Mouse (Mus musculus): ENCODE measurements around the gene Camsap1.

Gene Camsap1

DNA sequence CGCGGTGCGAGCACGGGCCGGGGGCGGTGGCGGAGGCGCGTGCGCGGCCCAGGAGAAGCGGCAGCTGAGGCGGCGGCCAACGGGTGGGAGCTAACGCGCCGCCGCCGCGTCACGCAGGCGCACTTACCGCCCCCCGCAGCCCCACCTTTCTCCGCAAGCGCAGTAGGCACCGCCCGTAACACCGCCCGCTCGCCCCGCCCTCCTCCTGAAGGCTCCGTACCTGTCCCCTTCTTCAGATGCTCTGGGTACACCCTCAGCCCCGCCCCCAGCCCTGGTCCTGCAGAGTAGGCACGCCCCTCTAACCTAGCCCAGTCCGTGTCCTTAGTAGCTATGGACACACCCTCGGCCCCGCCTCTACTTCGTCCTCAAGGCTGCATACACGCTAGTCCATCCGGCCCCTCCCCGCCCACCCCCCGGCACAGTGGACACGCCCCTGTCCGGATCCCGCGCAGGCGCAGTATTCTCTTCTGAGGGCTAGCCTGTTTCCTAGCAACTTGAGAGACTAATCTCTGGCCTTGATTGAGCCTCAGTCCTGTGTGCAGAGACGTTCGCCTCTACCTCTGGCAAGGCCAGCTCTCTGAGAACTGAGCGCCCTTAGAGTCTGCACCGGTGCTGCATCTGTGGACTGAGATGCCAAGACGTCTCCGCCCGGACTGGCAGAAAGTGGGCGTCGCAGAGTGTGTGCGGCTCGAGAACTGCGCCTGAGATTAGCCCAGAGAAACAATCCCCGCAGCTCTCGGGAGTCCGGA lies at the start of gene Camsap1:
TSS of gene Camsap1 (minus strand) at position 124 of the 749 bp plus-strand sequence.
- peak; percentile 99 for DNase-seq (ENCODE audit: extremely low read depth, insufficient read length, low spot score)

DNA sequence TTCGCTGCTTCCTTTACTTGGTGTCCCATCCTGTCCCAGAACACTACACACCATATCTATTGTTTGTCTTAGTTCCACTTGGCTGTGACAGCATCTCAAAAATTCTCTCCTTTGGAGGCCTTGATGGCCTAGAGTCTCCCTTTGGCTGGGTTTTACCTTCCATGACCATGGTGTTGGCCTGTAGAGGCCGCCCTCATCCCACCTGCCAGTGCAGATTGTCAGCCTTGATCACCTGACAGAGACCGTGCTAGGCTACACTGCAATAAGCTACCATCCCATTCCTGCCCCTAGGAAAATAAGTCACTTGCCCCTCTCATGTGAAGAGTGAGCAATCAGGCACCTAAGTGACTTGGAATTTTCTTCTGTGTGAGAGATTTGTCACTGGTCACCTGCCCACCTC lies 47.2 kb upstream of the Camsap1 start:
- DNase-seq (ENCODE audit: extremely low read depth, insufficient read length, low spot score): no peak

GRCm38 (mm10) chr2:26024138-26025075 lies 41.3 kb upstream of the Camsap1 start:
- no peak for DNase-seq (ENCODE audit: extremely low read depth, insufficient read length, low spot score)

GRCm38 (mm10) chr2:26022626-26023025 lies 39.5 kb upstream of the Camsap1 start:
- no peak for DNase-seq (ENCODE audit: extremely low read depth, insufficient read length, low spot score)

GRCm38 (mm10) chr2:26022258-26022565 lies 39.1 kb upstream of the Camsap1 start:
- DNase-seq (ENCODE audit: extremely low read depth, insufficient read length, low spot score): no peak

GRCm38 (mm10) chr2:26021561-26022257 lies 38.6 kb upstream of the Camsap1 start, which contains the start of gene Ubac1:
Gene Ubac1, minus strand, starts transcription at chr2:26021747.
- peak; percentile 97 for DNase-seq (ENCODE audit: extremely low read depth, insufficient read length, low spot score)

DNA sequence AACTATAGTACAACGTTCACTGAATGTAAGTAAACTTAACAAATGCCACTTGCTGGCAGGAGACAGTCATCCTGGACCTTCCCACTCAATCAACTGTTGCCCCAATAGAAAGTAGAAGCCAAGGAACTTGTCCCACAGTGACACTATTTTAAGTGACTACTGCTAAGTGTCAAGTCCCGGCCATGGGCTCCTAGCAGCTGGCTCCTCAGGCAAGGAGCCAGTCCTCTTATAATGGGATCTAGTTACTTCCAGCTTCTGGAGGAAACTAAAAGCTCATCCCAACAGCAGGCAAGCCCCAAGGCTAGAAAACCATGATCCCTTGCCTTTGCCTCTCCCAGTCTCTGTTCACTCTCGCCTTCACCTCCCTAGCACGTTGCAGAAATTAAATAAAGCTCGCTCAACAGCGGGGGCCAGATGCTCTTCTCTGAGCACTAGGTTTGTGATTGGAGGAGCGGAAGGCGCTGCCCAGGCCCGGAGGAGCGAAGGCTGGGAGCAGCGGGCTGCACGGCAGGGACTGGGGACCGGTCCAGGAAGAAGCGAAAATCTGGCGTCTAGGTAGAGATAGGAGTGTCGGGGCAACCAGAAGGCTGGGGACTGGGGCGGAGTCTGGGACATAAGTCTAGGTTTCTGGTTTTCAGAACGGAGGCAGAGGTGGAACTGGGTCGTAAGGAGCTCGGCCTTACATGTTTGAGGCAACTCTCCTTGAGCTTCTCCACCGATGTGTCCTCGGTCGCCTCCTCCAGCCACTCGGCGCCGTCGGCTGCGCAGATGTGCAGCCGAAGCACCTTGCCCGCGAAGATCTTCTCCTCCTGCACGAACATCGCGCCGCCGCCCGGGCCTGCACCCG lies 37.9 kb upstream of the Camsap1 start:
- no peak for DNase-seq (ENCODE audit: extremely low read depth, insufficient read length, low spot score)

DNA sequence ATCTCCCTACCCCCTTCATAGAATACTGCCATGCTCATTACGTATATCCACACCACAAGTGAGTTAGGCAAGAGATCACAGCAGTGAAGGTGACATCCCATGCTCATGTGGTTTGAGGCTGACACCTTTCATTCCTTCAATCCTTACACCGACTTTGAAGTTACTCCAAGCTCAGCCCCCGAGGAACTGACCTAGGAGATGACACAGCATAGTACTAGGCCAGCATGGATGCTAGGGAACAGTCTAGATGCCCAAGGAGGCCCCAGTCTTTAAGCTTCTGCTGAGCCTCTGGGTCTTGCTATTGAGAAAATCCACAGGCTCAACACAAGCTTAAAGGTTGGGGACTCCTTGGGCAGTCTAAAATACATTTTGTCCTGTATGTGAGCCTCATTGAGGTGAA lies 36.8 kb upstream of the Camsap1 start:
- DNase-seq (ENCODE audit: extremely low read depth, insufficient read length, low spot score): no peak

DNA sequence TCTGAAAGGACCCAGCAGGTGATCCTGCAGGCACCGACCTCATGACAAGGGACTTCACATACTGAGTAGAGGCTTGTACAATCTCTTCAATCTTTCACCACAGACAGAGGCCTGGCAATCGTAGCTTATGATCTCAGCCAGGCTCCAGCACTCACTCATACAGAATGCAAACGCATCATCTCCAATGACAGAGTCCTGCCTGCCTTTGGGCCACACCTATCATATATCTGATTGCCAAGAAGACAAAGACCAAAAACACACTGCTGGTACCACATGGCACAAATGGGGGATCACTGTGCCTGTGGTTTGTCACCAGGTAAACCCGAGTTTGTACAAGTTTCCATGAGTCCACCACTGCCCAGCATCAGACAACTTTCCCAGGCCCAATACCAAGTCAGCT lies 34.2 kb upstream of the Camsap1 start:
- no peak for DNase-seq (ENCODE audit: extremely low read depth, insufficient read length, low spot score)

DNA sequence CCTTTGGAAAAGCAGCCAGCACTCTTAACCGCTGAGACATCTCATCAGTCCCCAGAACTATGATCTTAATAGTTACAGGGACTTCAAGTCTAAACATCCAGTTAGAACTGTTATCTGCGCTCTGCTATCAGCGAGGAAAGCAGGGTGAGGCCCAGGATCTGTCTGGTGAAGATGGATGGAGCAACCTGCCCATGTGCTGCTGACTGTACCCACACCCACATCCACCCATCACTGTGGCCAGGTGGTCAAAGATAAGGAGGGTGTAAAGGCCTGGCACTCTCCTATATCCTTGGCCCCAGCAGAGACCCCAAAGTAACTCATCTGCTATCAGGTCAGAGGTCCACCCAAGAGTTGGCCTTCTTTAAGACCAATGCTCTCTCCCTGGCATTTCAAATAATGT lies 30.6 kb upstream of the Camsap1 start:
- no peak for DNase-seq (ENCODE audit: extremely low read depth, insufficient read length, low spot score)

- no peak for DNase-seq (ENCODE audit: extremely low read depth, insufficient read length, low spot score)
These were observed 28.3 kb upstream of the Camsap1 start for GRCm38 (mm10) chr2:26011420-26011819.

- DNase-seq (ENCODE audit: extremely low read depth, insufficient read length, low spot score): no peak
These were observed 18.9 kb upstream of the Camsap1 start for GRCm38 (mm10) chr2:26002001-26002400.

- no peak for DNase-seq (ENCODE audit: extremely low read depth, insufficient read length, low spot score)
These were observed 18.1 kb upstream of the Camsap1 start for GRCm38 (mm10) chr2:26001136-26001535.

DNA sequence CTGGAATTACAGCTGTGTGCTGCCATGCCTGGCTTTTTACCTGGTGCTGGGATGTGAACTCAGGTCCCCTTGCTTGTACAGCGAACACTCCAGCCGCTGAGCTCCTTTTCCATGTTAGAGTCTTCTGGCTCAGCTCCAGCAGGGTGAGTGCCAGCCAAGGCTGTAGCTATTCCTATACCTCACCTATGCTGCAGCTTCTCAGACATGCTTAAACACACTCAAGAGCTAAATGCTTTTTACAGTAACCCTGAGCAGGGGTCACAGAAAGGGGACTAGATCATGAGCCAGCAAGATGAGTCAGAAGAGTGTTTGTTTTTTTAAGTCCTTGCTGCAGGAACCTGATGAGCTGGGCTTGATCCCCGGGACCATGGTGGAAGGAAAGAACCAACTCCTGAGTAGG lies 14.6 kb upstream of the Camsap1 start:
- DNase-seq (ENCODE audit: extremely low read depth, insufficient read length, low spot score): no peak

DNA sequence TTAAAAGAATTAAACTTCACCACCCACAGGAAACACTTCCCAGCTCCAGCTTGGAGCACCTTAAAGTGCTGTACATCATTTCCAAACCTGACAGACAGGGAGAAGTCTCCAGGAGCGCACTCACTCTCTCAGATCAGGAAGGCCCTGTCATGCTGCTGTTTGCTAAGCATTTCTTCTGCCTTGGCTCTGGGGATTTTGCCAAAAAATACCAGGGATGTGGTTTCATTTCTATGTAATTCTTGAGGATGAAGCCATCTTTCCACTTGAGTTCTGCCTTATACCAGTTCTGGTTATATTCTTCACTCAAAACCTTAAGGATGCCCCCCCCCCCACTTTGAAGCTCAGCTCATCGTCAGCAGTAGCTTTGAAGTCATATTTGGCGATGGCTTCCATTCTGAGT lies 11.7 kb upstream of the Camsap1 start:
- no peak for DNase-seq (ENCODE audit: extremely low read depth, insufficient read length, low spot score)

DNA sequence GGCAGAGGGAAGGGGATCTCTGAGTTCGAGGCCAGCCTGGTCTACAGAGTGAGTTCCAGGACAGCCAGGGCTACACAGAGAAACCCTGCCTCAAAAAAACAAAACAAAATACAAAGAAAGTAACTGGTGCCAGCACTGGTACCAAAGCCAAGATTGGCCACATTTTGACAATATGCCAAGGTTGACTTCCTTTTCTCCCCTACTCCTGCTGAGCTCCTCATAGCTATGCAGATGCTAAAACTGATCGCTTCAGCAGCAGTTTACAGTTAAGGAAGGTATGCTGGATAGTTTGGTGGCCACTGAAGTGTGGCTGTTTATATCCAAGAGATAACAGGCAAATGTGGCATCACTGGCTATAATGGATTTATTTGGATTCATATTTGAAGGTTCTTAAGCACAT lies 9.2 kb upstream of the Camsap1 start:
- DNase-seq (ENCODE audit: extremely low read depth, insufficient read length, low spot score): no peak

DNA sequence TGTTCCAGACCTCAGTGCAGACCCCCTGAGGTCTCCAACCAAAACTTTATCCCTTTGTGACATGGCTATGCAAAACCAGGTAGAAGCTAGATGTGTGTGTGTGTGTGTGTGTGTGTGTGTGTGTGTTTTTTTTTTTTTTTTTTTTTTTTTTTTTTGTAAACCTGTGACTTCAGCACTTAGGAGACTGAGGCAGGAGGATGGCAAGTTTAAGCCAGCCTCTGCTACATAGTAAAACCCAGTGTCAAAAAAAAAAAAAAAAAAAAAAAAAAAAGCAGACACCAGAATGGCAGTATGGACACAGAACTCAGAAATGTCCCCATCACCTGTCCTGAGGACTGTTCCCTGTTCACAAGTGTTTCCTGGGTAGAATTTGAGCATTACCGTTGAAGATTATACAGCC lies 6.6 kb upstream of the Camsap1 start:
- no peak for DNase-seq (ENCODE audit: extremely low read depth, insufficient read length, low spot score)

- DNase-seq (ENCODE audit: extremely low read depth, insufficient read length, low spot score): no peak
These were observed 4.7 kb upstream of the Camsap1 start for GRCm38 (mm10) chr2:25987817-25988216.

GRCm38 (mm10) chr2:25986601-25987000 lies 3.5 kb upstream of the Camsap1 start:
- DNase-seq (ENCODE audit: extremely low read depth, insufficient read length, low spot score): peak; percentile 23

- DNase-seq (ENCODE audit: extremely low read depth, insufficient read length, low spot score): peak; percentile 57
These were observed 523 bp downstream of the Camsap1 start for GRCm38 (mm10) chr2:25982426-25983091.

Measured in 3134 (cell line).